Mouse (Mus musculus): ENCODE data around the gene Slc30a2. TPM values are rescaled to one million over a fixed set of nuclear protein-coding genes. Genes with fewer than 3 reads are reported as not detected.
"Not testable (repeated sequence)": the region's sequence is repeated elsewhere in the genome, so short reads cannot be mapped to it uniquely, and the experiment has no call there.

The Slc30a2 gene
- total and polyA plus RNA-seq, 2 experiments from 2014 or later = 0.18 TPM; not detected in 1

DNA sequence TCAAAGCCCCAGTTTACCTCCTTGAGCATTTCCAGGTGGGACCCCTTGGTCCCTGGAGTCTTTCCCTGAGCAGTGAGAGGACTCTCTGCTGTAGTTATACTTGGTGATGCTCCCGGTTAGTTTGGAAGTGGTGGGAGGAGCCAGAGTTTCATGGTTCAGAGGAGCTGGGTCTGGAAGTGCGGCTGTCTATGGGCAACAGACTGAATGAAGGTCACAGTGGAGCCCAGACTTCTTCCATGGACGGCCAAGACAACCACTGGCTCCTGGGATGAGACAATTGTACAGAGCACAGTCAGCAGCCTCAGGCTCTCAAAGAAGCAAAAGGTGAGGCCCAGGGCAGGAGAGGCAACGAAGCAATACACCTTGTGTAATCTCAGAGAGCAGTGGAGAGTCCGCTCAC, 12.7 kb upstream of the Slc30a2 start:
- 57% methylated on average over 5 of the region's 5 CpGs for WGBS
- no peak for TF ChIP-seq CTCF (IDR thresholded peaks at IDR 0.05; ENCODE audit: low read depth)
- Histone ChIP-seq H3K4me3 (ENCODE audit: low read length) (no peak overlapping the region), H3K4me1 (ENCODE audit: insufficient read depth, low read length) (no peaks in the 10 kb centered on the region), H3K9me3 (ENCODE audit: low read length) (no peaks in the 10 kb centered on the region), H3K9ac (replicated peaks; ENCODE audit: low read length) (no peak overlapping the region), H3K27ac (no peak overlapping the region), H3K27me3 (ENCODE audit: insufficient read depth, low read length) (no peaks in the 10 kb centered on the region), H3K4me2 (ENCODE audit: low read depth, low read length) (no peak overlapping the region), H3K36me3 (ENCODE audit: insufficient read depth, low read length) (no peaks in the 10 kb centered on the region)
- DNase-seq (ENCODE audit: low spot score) = no peak
- no peak for ATAC-seq

DNA sequence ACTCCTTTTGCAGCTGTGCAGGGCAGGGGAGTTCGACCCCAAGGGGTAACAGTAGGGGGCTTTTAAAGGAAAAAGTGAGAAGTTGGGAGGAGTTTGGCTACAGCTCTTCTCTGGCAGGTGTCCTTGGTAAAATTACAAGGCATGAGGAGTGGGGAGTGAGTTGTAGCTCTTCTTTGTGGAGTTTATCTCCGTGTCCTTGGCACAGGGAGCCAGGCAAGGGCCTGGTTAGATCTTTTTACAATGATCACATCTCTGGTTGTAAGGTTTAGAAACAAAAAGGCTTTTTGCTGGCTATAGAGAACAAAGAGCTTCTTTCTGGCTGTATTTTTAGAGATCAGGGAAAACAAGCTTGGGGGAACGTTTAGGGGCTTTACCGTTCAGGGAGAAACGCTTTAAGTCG, 1.8 kb upstream of the Slc30a2 start:
- not testable (repeated sequence) for DNase-seq (ENCODE audit: low spot score); ATAC-seq; H3K36me3 ChIP-seq (ENCODE audit: insufficient read depth, low read length); H3K9me3 ChIP-seq (ENCODE audit: low read length); H3K4me3 ChIP-seq (ENCODE audit: low read length); H3K9ac ChIP-seq (replicated peaks; ENCODE audit: low read length); H3K4me2 ChIP-seq (ENCODE audit: low read depth, low read length); H3K27ac ChIP-seq; H3K4me1 ChIP-seq (ENCODE audit: insufficient read depth, low read length)
- 61% methylated on average over 6 of the region's 6 CpGs for whole genome bisulfite sequencing
- peaks cover 21% of the 10 kb centered on the region; the same call in 1 of the 2 replicates for H3K27me3 ChIP-seq (ENCODE audit: insufficient read depth, low read length)

DNA sequence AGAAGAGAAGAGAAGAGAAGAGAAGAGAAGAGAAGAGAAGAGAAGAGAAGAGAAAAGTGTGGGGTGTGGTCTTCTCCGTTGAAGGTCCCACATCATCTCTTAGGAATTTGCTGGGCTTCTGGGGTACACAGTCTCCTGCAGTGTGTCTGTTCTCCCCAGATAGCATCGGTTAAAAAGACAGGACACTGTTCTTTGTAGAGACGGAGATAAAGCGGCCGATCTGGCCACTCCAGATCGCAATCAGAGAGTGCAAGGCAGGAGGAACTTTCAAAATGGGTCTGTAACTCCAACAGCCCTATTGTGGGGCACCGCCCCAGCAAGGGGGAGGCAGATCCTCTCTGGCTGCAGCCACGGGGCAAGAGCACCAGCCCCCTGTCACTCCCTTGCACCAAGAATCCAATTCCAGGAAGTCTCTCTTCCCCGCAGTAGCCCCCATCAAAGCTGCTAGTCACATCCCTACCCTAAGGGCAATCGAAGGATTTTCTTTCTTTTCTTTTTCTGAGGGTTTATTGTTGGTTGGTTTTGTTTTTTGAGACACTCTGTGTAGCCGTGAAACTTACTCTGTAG, 685 bp upstream of the Slc30a2 start:
- ATAC-seq = no peak
- 50% methylated on average over 11 of the region's 11 CpGs for whole genome bisulfite sequencing

DNA sequence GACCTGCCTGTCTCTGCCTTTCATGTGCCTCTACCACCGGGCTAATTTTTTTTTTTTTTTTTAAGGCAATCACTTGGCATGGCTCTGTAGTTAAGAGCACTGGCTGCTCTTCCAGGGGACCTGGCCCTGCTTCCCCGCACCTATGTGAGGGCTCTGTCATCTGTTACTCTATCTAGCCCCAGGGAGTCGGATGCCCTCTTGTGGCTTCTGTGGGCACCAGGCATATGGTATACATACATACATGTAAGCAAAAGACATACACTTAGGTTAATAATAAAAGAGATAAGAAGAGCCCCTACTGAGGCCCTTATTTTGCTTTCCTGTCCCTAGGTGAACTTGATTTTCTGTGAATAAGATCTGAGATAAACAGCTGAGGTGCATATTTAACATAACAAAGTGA, 1.6 kb downstream of the Slc30a2 start:
- no peak overlapping the region for H3K4me2 ChIP-seq (ENCODE audit: low read depth, low read length)
- H3K27me3 ChIP-seq (ENCODE audit: insufficient read depth, low read length) = peaks cover 27% of the 10 kb centered on the region; the same call in 1 of the 2 replicates
- ATAC-seq (no peak), DNase-seq (ENCODE audit: low spot score) (no peak)
- H3K4me1 ChIP-seq (ENCODE audit: insufficient read depth, low read length) = peaks cover 5% of the 10 kb centered on the region; the same call in 1 of the 2 replicates
- TF ChIP-seq CTCF (IDR thresholded peaks at IDR 0.05; ENCODE audit: low read depth) = no peak
- H3K36me3 ChIP-seq (ENCODE audit: insufficient read depth, low read length) = no peaks in the 10 kb centered on the region
- no peaks in the 10 kb centered on the region for H3K9me3 ChIP-seq (ENCODE audit: low read length)
- no peak overlapping the region for H3K4me3 ChIP-seq (ENCODE audit: low read length)
- WGBS = 57% methylated on average over 3 of the region's 3 CpGs
- no peak overlapping the region for H3K27ac ChIP-seq
- no peak overlapping the region for H3K9ac ChIP-seq (replicated peaks; ENCODE audit: low read length)

More for the DNA sequence above, 685 bp upstream of the Slc30a2 start:
- no peaks in the 10 kb centered on the region for H3K36me3 ChIP-seq (ENCODE audit: insufficient read depth, low read length)
- H3K27me3 ChIP-seq (ENCODE audit: insufficient read depth, low read length) = peaks cover 26% of the 10 kb centered on the region; the same call in 1 of the 2 replicates
- no peaks in the 10 kb centered on the region for H3K9me3 ChIP-seq (ENCODE audit: low read length)
- no peak overlapping the region for H3K27ac ChIP-seq
- no peak for DNase-seq (ENCODE audit: low spot score)
- no peak overlapping the region for H3K4me3 ChIP-seq (ENCODE audit: low read length)
- H3K9ac ChIP-seq (replicated peaks; ENCODE audit: low read length) = no peak overlapping the region
- peaks cover 5% of the 10 kb centered on the region; the same call in 1 of the 2 replicates for H3K4me1 ChIP-seq (ENCODE audit: insufficient read depth, low read length)
- no peak overlapping the region for H3K4me2 ChIP-seq (ENCODE audit: low read depth, low read length)
- TF ChIP-seq CTCF (IDR thresholded peaks at IDR 0.05; ENCODE audit: low read depth) = no peak

DNA sequence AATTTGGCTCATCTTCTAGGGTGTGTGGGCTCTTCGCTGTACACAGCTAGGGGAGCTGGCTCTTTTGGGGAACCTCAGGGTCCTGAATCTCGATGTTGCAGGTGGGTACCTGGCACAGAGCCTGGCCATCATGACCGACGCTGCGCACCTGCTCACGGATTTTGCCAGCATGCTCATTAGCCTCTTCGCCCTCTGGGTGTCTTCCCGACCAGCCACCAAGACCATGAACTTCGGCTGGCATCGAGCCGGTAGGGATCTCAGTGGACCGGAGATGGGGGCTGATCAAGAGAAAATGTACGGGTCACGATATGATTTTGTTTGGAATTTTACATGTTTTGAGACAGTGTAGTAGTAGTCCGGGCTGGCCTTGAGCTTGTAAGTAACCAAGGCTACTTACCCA, 2.8 kb downstream of the Slc30a2 start:
- H3K27me3 ChIP-seq (ENCODE audit: insufficient read depth, low read length) = peaks cover 27% of the 10 kb centered on the region; the same call in 1 of the 2 replicates
- no peak overlapping the region for H3K4me2 ChIP-seq (ENCODE audit: low read depth, low read length)
- H3K9ac ChIP-seq (replicated peaks; ENCODE audit: low read length) = no peak overlapping the region
- H3K4me1 ChIP-seq (ENCODE audit: insufficient read depth, low read length) = peaks cover 5% of the 10 kb centered on the region; the same call in 1 of the 2 replicates
- no peak for TF ChIP-seq CTCF (IDR thresholded peaks at IDR 0.05; ENCODE audit: low read depth)
- H3K27ac ChIP-seq = no peak overlapping the region
- ATAC-seq = no peak
- no peaks in the 10 kb centered on the region for H3K9me3 ChIP-seq (ENCODE audit: low read length)
- no peak overlapping the region for H3K4me3 ChIP-seq (ENCODE audit: low read length)
- WGBS = 81% methylated on average over 15 of the region's 15 CpGs
- no peak for DNase-seq (ENCODE audit: low spot score)
- H3K36me3 ChIP-seq (ENCODE audit: insufficient read depth, low read length) = no peaks in the 10 kb centered on the region

DNA sequence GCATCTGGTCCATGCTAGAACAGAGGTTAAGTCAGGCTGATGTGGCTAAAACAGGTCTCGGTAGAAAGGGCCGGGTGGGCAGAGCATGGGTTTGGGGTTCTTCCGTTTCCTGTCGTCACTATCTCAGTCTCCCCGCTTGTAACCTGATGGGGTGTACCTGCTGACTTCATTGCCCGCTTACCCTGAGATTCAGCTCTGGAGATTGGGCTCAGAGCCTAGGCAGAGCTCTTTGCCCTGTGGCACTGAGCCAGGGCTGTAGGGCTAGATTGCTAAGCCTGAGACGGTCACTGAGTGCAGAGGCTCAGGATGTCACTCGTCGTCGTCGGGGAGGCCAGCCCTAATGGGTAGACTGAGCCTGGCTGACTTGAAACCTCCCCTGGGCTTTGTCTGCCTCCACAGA, 5.1 kb downstream of the Slc30a2 start:
- Histone ChIP-seq H3K9me3 (ENCODE audit: low read length) (no peaks in the 10 kb centered on the region), H3K4me3 (ENCODE audit: low read length) (no peak overlapping the region), H3K4me2 (ENCODE audit: low read depth, low read length) (no peak overlapping the region), H3K9ac (replicated peaks; ENCODE audit: low read length) (no peak overlapping the region), H3K27me3 (ENCODE audit: insufficient read depth, low read length) (peaks cover 19% of the 10 kb centered on the region; the same call in 1 of the 2 replicates), H3K4me1 (ENCODE audit: insufficient read depth, low read length) (peaks cover 3% of the 10 kb centered on the region; the same call in 1 of the 2 replicates), H3K27ac (no peak overlapping the region), H3K36me3 (ENCODE audit: insufficient read depth, low read length) (no peaks in the 10 kb centered on the region)
- WGBS = 61% methylated on average over 11 of the region's 11 CpGs
- ATAC-seq (no peak), DNase-seq (ENCODE audit: low spot score) (no peak)
- no peak for TF ChIP-seq CTCF (IDR thresholded peaks at IDR 0.05; ENCODE audit: low read depth)

DNA sequence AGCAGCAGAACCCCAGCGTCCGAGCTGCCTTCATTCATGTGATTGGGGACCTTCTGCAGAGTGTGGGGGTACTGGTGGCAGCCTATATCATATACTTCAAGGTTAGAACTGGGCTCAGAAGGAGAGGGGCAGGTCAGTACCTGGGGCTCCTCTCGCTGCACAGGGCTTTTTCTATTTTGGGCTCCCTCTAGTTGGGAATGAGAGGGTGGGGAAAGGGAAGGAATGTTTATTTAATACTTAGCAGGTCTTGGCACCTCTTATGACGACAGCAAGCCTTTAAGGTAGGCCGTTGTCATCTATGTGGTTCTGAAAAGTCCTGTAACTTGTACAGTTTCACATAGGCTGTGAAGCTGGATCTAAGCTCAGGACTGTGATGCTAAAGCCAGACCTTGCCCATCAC, 5.6 kb downstream of the Slc30a2 start:
- Histone ChIP-seq H3K27me3 (ENCODE audit: insufficient read depth, low read length) (peaks cover 14% of the 10 kb centered on the region; the same call in 1 of the 2 replicates), H3K36me3 (ENCODE audit: insufficient read depth, low read length) (no peaks in the 10 kb centered on the region), H3K27ac (no peak overlapping the region), H3K4me2 (ENCODE audit: low read depth, low read length) (no peak overlapping the region), H3K4me1 (ENCODE audit: insufficient read depth, low read length) (no peaks in the 10 kb centered on the region), H3K4me3 (ENCODE audit: low read length) (no peak overlapping the region), H3K9me3 (ENCODE audit: low read length) (no peaks in the 10 kb centered on the region), H3K9ac (replicated peaks; ENCODE audit: low read length) (no peak overlapping the region)
- WGBS = 80% methylated on average over 5 of the region's 5 CpGs
- no peak for DNase-seq (ENCODE audit: low spot score)
- ATAC-seq = no peak
- no peak for TF ChIP-seq CTCF (IDR thresholded peaks at IDR 0.05; ENCODE audit: low read depth)
